Mouse (Mus musculus) erythroblast, embryonic 14.5 days (primary cell): ENCODE results near the gene Fbxw8.

Experiments
- GATA1 ChIP-seq: IDR thresholded peaks from 2 replicates; pipeline ENCODE4 v1.6.1; 2012; ENCODE audit warnings: low read length, inconsistent platforms, mixed read lengths
- TAL1 ChIP-seq: IDR thresholded peaks from 3 replicates; pipeline ENCODE4 v1.6.1; 2012; ENCODE audit warnings: low read length, inconsistent platforms, mixed read lengths

- TF ChIP-seq TAL1 (no peak), GATA1 (no peak)
Observed at GRCm38 (mm10) chr5:118042599-118042998, 112.7 kb downstream of the Fbxw8 start.
